Mouse (Mus musculus): ENCODE measurements around the gene Tmem210. TPM values are rescaled to one million over a fixed set of nuclear protein-coding genes. Genes with fewer than 3 reads are reported as not detected.

Tmem210 gene
- polyA plus RNA-seq, 1 experiment from 2014 or later, result not detected

- ATAC-seq (replicated peaks; ENCODE audit: low FRiP score, low TSS enrichment, low read depth) (peak; percentile 97), DNase-seq (ENCODE audit: low spot score) (peak; percentile 97)
- Histone ChIP-seq H3K4me1 (replicated peaks; ENCODE audit: control insufficient read depth, insufficient read depth, low read length) (peaks cover 14% of the 10 kb centered on the region; the same call in 1 of the 2 replicates), H3K9me3 (ENCODE audit: control insufficient read depth, low read length) (no peaks in the 10 kb centered on the region), H3K27ac (ENCODE audit: low read depth) (peak within 1 kb of the TSS; percentile 91), H3K4me3 (ENCODE audit: low read depth, low read length) (peak within 1 kb of the TSS; percentile 96), H3K4me2 (ENCODE audit: low read length) (peak within 1 kb of the TSS; percentile 98), H3K27me3 (replicated peaks; ENCODE audit: control insufficient read depth, insufficient read depth, low read length) (no peaks in the 10 kb centered on the region), H3K36me3 (ENCODE audit: control insufficient read depth, insufficient read depth, low read length) (peaks cover 36% of the 10 kb centered on the region), H3K9ac (ENCODE audit: low read length) (peak within 1 kb of the TSS; percentile 96)
- under 1% methylated on average over 78 of the region's 78 CpGs for WGBS
Measured at GRCm38 (mm10) chr2:25332286-25333160, 44.6 kb downstream of the Tmem210 start, which contains the start of gene Man1b1. TSS of gene Man1b1 (plus strand) at chr2:25332338.

GRCm38 (mm10) chr2:25333569-25333968, 45.6 kb downstream of the Tmem210 start:
- Histone ChIP-seq H3K36me3 (ENCODE audit: control insufficient read depth, insufficient read depth, low read length) (peaks cover 47% of the 10 kb centered on the region), H3K4me2 (ENCODE audit: low read length) (peak overlapping the region; percentile 98), H3K9ac (ENCODE audit: low read length) (peak overlapping the region; percentile 73), H3K9me3 (ENCODE audit: control insufficient read depth, low read length) (no peaks in the 10 kb centered on the region), H3K27me3 (replicated peaks; ENCODE audit: control insufficient read depth, insufficient read depth, low read length) (no peaks in the 10 kb centered on the region), H3K27ac (ENCODE audit: low read depth) (no peak overlapping the region), H3K4me1 (replicated peaks; ENCODE audit: control insufficient read depth, insufficient read depth, low read length) (peaks cover 14% of the 10 kb centered on the region; the same call in 1 of the 2 replicates), H3K4me3 (ENCODE audit: low read depth, low read length) (peak overlapping the region; percentile 96)
- ATAC-seq (replicated peaks; ENCODE audit: low FRiP score, low TSS enrichment, low read depth) (no peak), DNase-seq (ENCODE audit: low spot score) (no peak)
- WGBS, result 81% methylated on average over 2 of the region's 2 CpGs

- H3K4me1 ChIP-seq (replicated peaks; ENCODE audit: control insufficient read depth, insufficient read depth, low read length), result peaks cover 5% of the 10 kb centered on the region; the same call in 1 of the 2 replicates
- no peak overlapping the region for H3K4me3 ChIP-seq (ENCODE audit: low read depth, low read length)
- no peak overlapping the region for H3K4me2 ChIP-seq (ENCODE audit: low read length)
- 95% methylated on average over 6 of the region's 6 CpGs for WGBS
- no peak for ATAC-seq (replicated peaks; ENCODE audit: low FRiP score, low TSS enrichment, low read depth)
- H3K9ac ChIP-seq (ENCODE audit: low read length), result no peak overlapping the region
- peaks cover 77% of the 10 kb centered on the region for H3K36me3 ChIP-seq (ENCODE audit: control insufficient read depth, insufficient read depth, low read length)
- no peaks in the 10 kb centered on the region for H3K27me3 ChIP-seq (replicated peaks; ENCODE audit: control insufficient read depth, insufficient read depth, low read length)
- no peaks in the 10 kb centered on the region for H3K9me3 ChIP-seq (ENCODE audit: control insufficient read depth, low read length)
- DNase-seq (ENCODE audit: low spot score), result no peak
- no peak overlapping the region for H3K27ac ChIP-seq (ENCODE audit: low read depth)
Measured at GRCm38 (mm10) chr2:25338303-25338702, 50.4 kb downstream of the Tmem210 start.

Other genes with a start within 250 kb of the Tmem210 start
- gene Nsmf, start 233.8 kb upstream of the Tmem210 start, polyA plus RNA-seq (2014; fragmentation: Nextera tagmentation; extraction: Ambion mirVana), result 44.3 and 50.0 TPM in 2 replicates
- gene Entpd8, start 207.8 kb upstream of the Tmem210 start, polyA plus RNA-seq (2014; fragmentation: Nextera tagmentation; extraction: Ambion mirVana), result 6.0 and 7.3 TPM in 2 replicates
- gene Noxa1, start 193.0 kb upstream of the Tmem210 start, polyA plus RNA-seq (2014; fragmentation: Nextera tagmentation; extraction: Ambion mirVana), result 2.3 and 5.7 TPM in 2 replicates
- gene Nrarp, start 107.4 kb upstream of the Tmem210 start, polyA plus RNA-seq (2014; fragmentation: Nextera tagmentation; extraction: Ambion mirVana), result 8.2 and 13.2 TPM in 2 replicates
- 14.4 and 18.1 TPM in 2 replicates for gene Tor4a, start 91.3 kb upstream of the Tmem210 start, polyA plus RNA-seq (2014; fragmentation: Nextera tagmentation; extraction: Ambion mirVana)
- 99.1 and 107 TPM in 2 replicates for gene Nelfb, start 76.7 kb upstream of the Tmem210 start, polyA plus RNA-seq (2014; fragmentation: Nextera tagmentation; extraction: Ambion mirVana)
- gene Stpg3, start 73.5 kb upstream of the Tmem210 start, polyA plus RNA-seq (2014; fragmentation: Nextera tagmentation; extraction: Ambion mirVana), result 0.18 TPM in 1 of 2 replicates, not detected in the other
- gene Fam166a, start 69.4 kb upstream of the Tmem210 start, polyA plus RNA-seq (2014; fragmentation: Nextera tagmentation; extraction: Ambion mirVana), result 0.51 TPM in 1 of 2 replicates, not detected in the other
- gene Tubb4b, start 63.4 kb upstream of the Tmem210 start, polyA plus RNA-seq (2014; fragmentation: Nextera tagmentation; extraction: Ambion mirVana), result 524 and 576 TPM in 2 replicates
- gene Slc34a3, start 53.8 kb upstream of the Tmem210 start, polyA plus RNA-seq (2014; fragmentation: Nextera tagmentation; extraction: Ambion mirVana), result 0.26 and 0.38 TPM in 2 replicates
- gene Rnf224, start 51.4 kb upstream of the Tmem210 start, polyA plus RNA-seq (2014; fragmentation: Nextera tagmentation; extraction: Ambion mirVana), result not detected in 2 replicates
- gene Rnf208, start 45.9 kb upstream of the Tmem210 start, polyA plus RNA-seq (2014; fragmentation: Nextera tagmentation; extraction: Ambion mirVana), result 15.7 and 18.7 TPM in 2 replicates
- 0.30 TPM in 1 of 2 replicates, not detected in the other for gene Cysrt1, start 45.7 kb upstream of the Tmem210 start, polyA plus RNA-seq (2014; fragmentation: Nextera tagmentation; extraction: Ambion mirVana)
- gene AL732309.1, start 41.3 kb upstream of the Tmem210 start, polyA plus RNA-seq (2014; fragmentation: Nextera tagmentation; extraction: Ambion mirVana), result 5.0 and 5.7 TPM in 2 replicates
- 18.0 and 19.2 TPM in 2 replicates for gene Tmem203, start 32.7 kb upstream of the Tmem210 start, polyA plus RNA-seq (2014; fragmentation: Nextera tagmentation; extraction: Ambion mirVana)
- 6.5 and 7.8 TPM in 2 replicates for gene Tprn, start 25.5 kb upstream of the Tmem210 start, polyA plus RNA-seq (2014; fragmentation: Nextera tagmentation; extraction: Ambion mirVana)
- gene Ssna1, start 15.7 kb upstream of the Tmem210 start, polyA plus RNA-seq (2014; fragmentation: Nextera tagmentation; extraction: Ambion mirVana), result 229 and 240 TPM in 2 replicates
- gene Anapc2, start 15.7 kb upstream of the Tmem210 start, polyA plus RNA-seq (2014; fragmentation: Nextera tagmentation; extraction: Ambion mirVana), result 100 and 110 TPM in 2 replicates
- not detected in 2 replicates for gene Lrrc26, start 1.8 kb downstream of the Tmem210 start, polyA plus RNA-seq (2014; fragmentation: Nextera tagmentation; extraction: Ambion mirVana)
- 2.1 and 2.4 TPM in 2 replicates for gene Grin1, start 31.0 kb downstream of the Tmem210 start, polyA plus RNA-seq (2014; fragmentation: Nextera tagmentation; extraction: Ambion mirVana)
- 66.3 and 73.3 TPM in 2 replicates for gene Man1b1, start 44.2 kb downstream of the Tmem210 start, polyA plus RNA-seq (2014; fragmentation: Nextera tagmentation; extraction: Ambion mirVana)
- gene Dpp7, start 68.2 kb downstream of the Tmem210 start, polyA plus RNA-seq (2014; fragmentation: Nextera tagmentation; extraction: Ambion mirVana), result 24.1 and 26.5 TPM in 2 replicates
- 36.3 and 46.0 TPM in 2 replicates for gene Uap1l1, start 77.5 kb downstream of the Tmem210 start, polyA plus RNA-seq (2014; fragmentation: Nextera tagmentation; extraction: Ambion mirVana)
- 43.2 and 47.4 TPM in 2 replicates for gene Sapcd2, start 84.2 kb downstream of the Tmem210 start, polyA plus RNA-seq (2014; fragmentation: Nextera tagmentation; extraction: Ambion mirVana)
- gene Entpd2, start 107.7 kb downstream of the Tmem210 start, polyA plus RNA-seq (2014; fragmentation: Nextera tagmentation; extraction: Ambion mirVana), result 5.9 and 7.4 TPM in 2 replicates
- 42.2 and 45.4 TPM in 2 replicates for gene Npdc1, start 111.2 kb downstream of the Tmem210 start, polyA plus RNA-seq (2014; fragmentation: Nextera tagmentation; extraction: Ambion mirVana)
- gene Fut7, start 135.1 kb downstream of the Tmem210 start, polyA plus RNA-seq (2014; fragmentation: Nextera tagmentation; extraction: Ambion mirVana), result 0.15 TPM in 1 of 2 replicates, not detected in the other
- 4.8 and 4.9 TPM in 2 replicates for gene Abca2, start 140.6 kb downstream of the Tmem210 start, polyA plus RNA-seq (2014; fragmentation: Nextera tagmentation; extraction: Ambion mirVana)
- gene Clic3, start 168.7 kb downstream of the Tmem210 start, polyA plus RNA-seq (2014; fragmentation: Nextera tagmentation; extraction: Ambion mirVana), result 1.8 and 2.0 TPM in 2 replicates
- 25.0 and 27.4 TPM in 2 replicates for gene Paxx, start 172.9 kb downstream of the Tmem210 start, polyA plus RNA-seq (2014; fragmentation: Nextera tagmentation; extraction: Ambion mirVana)
- gene Ptgds, start 181.9 kb downstream of the Tmem210 start, polyA plus RNA-seq (2014; fragmentation: Nextera tagmentation; extraction: Ambion mirVana), result 6.2 and 7.9 TPM in 2 replicates
- gene Lcn12, start 205.8 kb downstream of the Tmem210 start, polyA plus RNA-seq (2014; fragmentation: Nextera tagmentation; extraction: Ambion mirVana), result not detected in 2 replicates
- gene Fbxw5, start 212.6 kb downstream of the Tmem210 start, polyA plus RNA-seq (2014; fragmentation: Nextera tagmentation; extraction: Ambion mirVana), result 72.9 and 79.3 TPM in 2 replicates
- 5.9 and 6.3 TPM in 2 replicates for gene C8g, start 213.6 kb downstream of the Tmem210 start, polyA plus RNA-seq (2014; fragmentation: Nextera tagmentation; extraction: Ambion mirVana)